Mouse (Mus musculus) heart, embryonic 12.5 days (tissue): Measurements from ENCODE around the gene Cyb5r3. TPM values are rescaled to one million over a fixed set of nuclear protein-coding genes. Genes with fewer than 3 reads are reported as not detected.

Source experiments
- ATAC-seq: fragments of 200-750 bp; cut with Nextera tagmentation; 2 replicates; pipeline ENCODE4 v1.8.0; 2017; ENCODE audit warnings: moderate TSS enrichment, moderate library complexity; ENCODE audit not compliant: insufficient number of reproducible peaks, low FRiP score
- H3K27ac ChIP-seq: fragments of 300-500 bp; sonication (generic); 2 replicates; pipeline ENCODE4 v1.5.1; 2016; ENCODE audit warnings: mild to moderate bottlenecking, moderate library complexity; ENCODE audit not compliant: poor library complexity, severe bottlenecking
- H3K27me3 ChIP-seq: fragments of 300-500 bp; sonication (generic); replicated peaks from 2 replicates; pipeline ENCODE4 v1.6.1; 2016; ENCODE audit warnings: mild to moderate bottlenecking, moderate library complexity
- H3K36me3 ChIP-seq: fragments of 300-500 bp; sonication (generic); 2 replicates; pipeline ENCODE4 v1.6.1; 2016; ENCODE audit warnings: mild to moderate bottlenecking, moderate library complexity
- H3K4me1 ChIP-seq: fragments of 300-500 bp; sonication (generic); replicated peaks from 2 replicates; pipeline ENCODE4 v1.6.1; 2016; ENCODE audit warnings: mild to moderate bottlenecking
- H3K4me2 ChIP-seq: fragments of 300-500 bp; sonication (generic); 2 replicates; pipeline ENCODE4 v1.6.1; 2016; ENCODE audit warnings: mild to moderate bottlenecking, moderate library complexity
- H3K4me3 ChIP-seq: fragments of 300-500 bp; sonication (generic); 2 replicates; pipeline ENCODE4 v1.5.1; 2016; ENCODE audit warnings: mild to moderate bottlenecking
- H3K9ac ChIP-seq: fragments of 300-500 bp; sonication (generic); 2 replicates; pipeline ENCODE4 v1.6.1; 2016; ENCODE audit warnings: mild to moderate bottlenecking, moderate library complexity
- H3K9me3 ChIP-seq: fragments of 300-500 bp; sonication (generic); replicated peaks from 2 replicates; pipeline ENCODE4 v1.6.1; 2016; ENCODE audit warnings: mild to moderate bottlenecking, moderate library complexity
- WGBS: fragments of 180-500 bp; shearing (Covaris S2); methylation state at CpG from one replicate; pipeline ENCODE4 v1.1.7; 2016; 5-methylcytosine and 5-hydroxymethylcytosine counted together
- polyA plus RNA-seq: library from polyadenylated mRNA; unstranded; fragments of >200 nt; fragmentation: Nextera tagmentation; extraction: Ambion mirVana; gene quantifications from 2 replicates; pipeline ENCODE4 v1.2.1, GENCODE M21; 2016

The Cyb5r3 gene
- polyA plus RNA-seq: 132 and 136 TPM in 2 replicates

GRCm38 (mm10) chr15:83172492-83173429 lies at the start of gene Cyb5r3:
Cyb5r3 (minus strand) TSS chr15:83172592.
- Histone ChIP-seq H3K9ac (peak within 1 kb of the TSS; percentile 93), H3K27ac (peak within 1 kb of the TSS; percentile 77), H3K4me1 (peaks cover 35% of the 10 kb centered on the region), H3K4me3 (peak within 1 kb of the TSS; percentile 92), H3K9me3 (no peaks in the 10 kb centered on the region), H3K4me2 (peak within 1 kb of the TSS; percentile 94), H3K36me3 (no peaks in the 10 kb centered on the region), H3K27me3 (no peaks in the 10 kb centered on the region)
- WGBS: 30% methylated on average over 28 of the region's 28 CpGs
- ATAC-seq: peak; percentile 43

- Histone ChIP-seq H3K4me3 (no peak overlapping the region), H3K9me3 (peaks cover 6% of the 10 kb centered on the region; the same call in 1 of the 2 replicates), H3K27ac (no peak overlapping the region), H3K9ac (no peak overlapping the region), H3K4me1 (peaks cover 22% of the 10 kb centered on the region), H3K36me3 (no peaks in the 10 kb centered on the region), H3K4me2 (no peak overlapping the region), H3K27me3 (no peaks in the 10 kb centered on the region)
- WGBS: 84% methylated on average over 4 of the region's 4 CpGs
- no peak for ATAC-seq
These were observed 49.3 kb upstream of the Cyb5r3 start for GRCm38 (mm10) chr15:83221721-83222120.

GRCm38 (mm10) chr15:83220368-83221013 lies 48.1 kb upstream of the Cyb5r3 start:
- H3K27ac ChIP-seq: no peak overlapping the region
- WGBS: 33% methylated on average over 9 of the region's 9 CpGs
- ATAC-seq: no peak
- H3K9me3 ChIP-seq: peaks cover 6% of the 10 kb centered on the region; the same call in 1 of the 2 replicates
- no peak overlapping the region for H3K4me3 ChIP-seq
- no peak overlapping the region for H3K9ac ChIP-seq
- no peaks in the 10 kb centered on the region for H3K36me3 ChIP-seq
- peaks cover 27% of the 10 kb centered on the region for H3K4me1 ChIP-seq
- H3K27me3 ChIP-seq: no peaks in the 10 kb centered on the region
- no peak overlapping the region for H3K4me2 ChIP-seq

- Histone ChIP-seq H3K27me3 (no peaks in the 10 kb centered on the region), H3K4me3 (no peak overlapping the region), H3K4me2 (no peak overlapping the region), H3K36me3 (no peaks in the 10 kb centered on the region), H3K27ac (no peak overlapping the region), H3K9ac (no peak overlapping the region), H3K9me3 (peaks cover 6% of the 10 kb centered on the region; the same call in 1 of the 2 replicates), H3K4me1 (peaks cover 6% of the 10 kb centered on the region)
- no peak for ATAC-seq
- WGBS: 45% methylated on average over 5 of the region's 5 CpGs
These were observed 43.2 kb upstream of the Cyb5r3 start for GRCm38 (mm10) chr15:83215322-83216216.

GRCm38 (mm10) chr15:83210229-83210628 lies 37.8 kb upstream of the Cyb5r3 start:
- no peaks in the 10 kb centered on the region for H3K36me3 ChIP-seq
- H3K4me3 ChIP-seq: peak overlapping the region; percentile 3; the same call in 1 of the 2 replicates
- no peaks in the 10 kb centered on the region; the same call in 1 of the 2 replicates for H3K27me3 ChIP-seq
- peaks cover 8% of the 10 kb centered on the region for H3K4me1 ChIP-seq
- WGBS: 20% methylated on average over 11 of the region's 11 CpGs
- H3K27ac ChIP-seq: no peak overlapping the region
- no peak overlapping the region for H3K9ac ChIP-seq
- H3K9me3 ChIP-seq: no peaks in the 10 kb centered on the region
- peak overlapping the region; percentile 59 for H3K4me2 ChIP-seq
- 0 out of 2 replicates have a peak, but pooled peaks have one; percentile 29 for ATAC-seq

GRCm38 (mm10) chr15:83209719-83210118 lies 37.3 kb upstream of the Cyb5r3 start:
- 11% methylated on average over 10 of the region's 10 CpGs for WGBS
- H3K9ac ChIP-seq: peak overlapping the region; percentile 49; the same call in 1 of the 2 replicates
- H3K27ac ChIP-seq: no peak overlapping the region

GRCm38 (mm10) chr15:83209092-83209695 lies 36.8 kb upstream of the Cyb5r3 start:
- H3K36me3 ChIP-seq: no peaks in the 10 kb centered on the region
- H3K4me3 ChIP-seq: no peak overlapping the region
- H3K27ac ChIP-seq: no peak overlapping the region
- 36% methylated on average over 4 of the region's 4 CpGs for WGBS
- no peaks in the 10 kb centered on the region for H3K9me3 ChIP-seq
- peak overlapping the region; percentile 49; the same call in 1 of the 2 replicates for H3K9ac ChIP-seq
- H3K4me2 ChIP-seq: peak overlapping the region; percentile 59
- no peaks in the 10 kb centered on the region; the same call in 1 of the 2 replicates for H3K27me3 ChIP-seq
- H3K4me1 ChIP-seq: peaks cover 10% of the 10 kb centered on the region
- ATAC-seq: no peak

More at GRCm38 (mm10) chr15:83209719-83210118, 37.3 kb upstream of the Cyb5r3 start:
- Histone ChIP-seq H3K4me3 (peak overlapping the region; percentile 3; the same call in 1 of the 2 replicates), H3K9me3 (no peaks in the 10 kb centered on the region), H3K36me3 (no peaks in the 10 kb centered on the region), H3K27me3 (no peaks in the 10 kb centered on the region; the same call in 1 of the 2 replicates), H3K4me2 (peak overlapping the region; percentile 59), H3K4me1 (peaks cover 8% of the 10 kb centered on the region)
- no peak for ATAC-seq

GRCm38 (mm10) chr15:83204731-83205451 lies 32.5 kb upstream of the Cyb5r3 start:
- Histone ChIP-seq H3K27ac (no peak overlapping the region), H3K27me3 (no peaks in the 10 kb centered on the region; the same call in 1 of the 2 replicates), H3K36me3 (no peaks in the 10 kb centered on the region), H3K4me3 (peak overlapping the region; percentile 24; the same call in 1 of the 2 replicates), H3K4me1 (peaks cover 19% of the 10 kb centered on the region), H3K4me2 (peak overlapping the region; percentile 52), H3K9ac (no peak overlapping the region), H3K9me3 (no peaks in the 10 kb centered on the region)
- no peak for ATAC-seq
- 23% methylated on average over 10 of the region's 10 CpGs for WGBS

GRCm38 (mm10) chr15:83202412-83202811 lies 30.0 kb upstream of the Cyb5r3 start:
- H3K9me3 ChIP-seq: no peaks in the 10 kb centered on the region
- H3K27me3 ChIP-seq: no peaks in the 10 kb centered on the region
- H3K4me3 ChIP-seq: no peak overlapping the region
- H3K27ac ChIP-seq: peak overlapping the region; percentile 43; the same call in 1 of the 2 replicates
- H3K9ac ChIP-seq: no peak overlapping the region
- H3K36me3 ChIP-seq: no peaks in the 10 kb centered on the region
- H3K4me2 ChIP-seq: no peak overlapping the region
- 44% methylated on average over 4 of the region's 4 CpGs for WGBS
- 0 out of 2 replicates have a peak, but pooled peaks cover 12% of the 10 kb centered on the region for H3K4me1 ChIP-seq
- no peak for ATAC-seq
